Mouse (Mus musculus): ENCODE measurements around the gene Cldn10. TPM values are rescaled to one million over a fixed set of nuclear protein-coding genes. Genes with fewer than 3 reads are reported as not detected.

Cldn10 gene
- 1.3 and 2.6 TPM in 2 replicates for polyA plus RNA-seq (2011; ENCODE audit: insufficient read depth, insufficient read length, low replicate concordance, missing spikeins)

DNA sequence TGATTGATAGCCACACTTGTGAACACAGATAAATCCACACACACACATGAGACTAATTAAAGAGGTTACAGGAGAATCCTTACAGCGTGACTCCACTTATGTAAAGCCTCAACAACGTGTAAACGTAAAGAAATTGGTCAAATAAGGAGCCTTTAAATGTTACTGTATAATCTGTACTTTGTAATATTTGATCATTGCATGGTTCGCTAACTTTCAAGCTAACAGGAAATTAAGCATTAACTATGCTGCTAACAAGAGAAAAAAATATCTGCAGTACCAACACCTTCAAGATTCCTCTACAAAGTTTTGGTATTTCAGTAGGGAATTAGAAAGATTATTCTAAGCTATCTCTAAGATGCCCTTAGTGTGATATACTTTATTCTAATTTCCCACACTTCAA, at the start of gene Cldn10:
Cldn10 (plus strand) TSS at position 288 of the 400 bp plus-strand sequence.
- TF ChIP-seq CTCF (IDR thresholded peaks at IDR 0.05; ENCODE audit: control insufficient read depth, insufficient read depth, low read length) (no peak), POLR2A (IDR thresholded peaks at IDR 0.05; ENCODE audit: borderline replicate concordance, control insufficient read depth, low read depth, low read length) (no peak)
- no peaks in the 10 kb centered on the region; the same call in 1 of the 2 replicates for H3K4me1 ChIP-seq (ENCODE audit: control insufficient read depth, insufficient read depth, low read length)
- H3K4me3 ChIP-seq (replicated peaks; ENCODE audit: control insufficient read depth, low read depth, low read length), result no peak within 1 kb of the TSS
- no peak within 1 kb of the TSS for H3K27ac ChIP-seq (ENCODE audit: control insufficient read depth, insufficient read depth, low read depth, low read length, poor library complexity)
- 73% methylated on average over 4 of the region's 4 CpGs for WGBS

DNA sequence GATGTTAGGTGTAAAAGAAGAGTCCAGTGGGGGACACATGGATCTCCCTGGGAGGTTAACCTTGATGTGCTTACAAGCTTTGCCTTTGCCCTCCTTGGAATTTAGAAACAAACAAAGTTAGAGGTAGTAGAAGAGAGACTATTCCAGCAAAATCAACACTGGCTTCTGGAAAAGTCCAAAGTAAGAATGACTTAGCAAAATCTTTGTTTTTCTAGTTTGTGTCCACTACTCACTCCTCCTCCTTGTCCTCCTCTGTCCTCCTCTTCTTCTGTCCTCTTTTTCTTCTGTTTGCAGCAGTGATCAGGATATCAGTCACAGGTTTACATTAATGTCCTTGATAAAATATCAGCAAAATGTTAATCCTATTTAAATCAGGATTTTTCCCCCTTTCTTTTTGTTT, 45.9 kb upstream of the Cldn10 start:
- Histone ChIP-seq H3K27ac (ENCODE audit: control insufficient read depth, insufficient read depth, low read depth, low read length, poor library complexity) (no peak overlapping the region), H3K4me3 (replicated peaks; ENCODE audit: control insufficient read depth, low read depth, low read length) (no peak overlapping the region), H3K4me1 (ENCODE audit: control insufficient read depth, insufficient read depth, low read length) (no peaks in the 10 kb centered on the region; the same call in 1 of the 2 replicates)
- TF ChIP-seq CTCF (IDR thresholded peaks at IDR 0.05; ENCODE audit: control insufficient read depth, insufficient read depth, low read length), result no peak
- TF ChIP-seq POLR2A (IDR thresholded peaks at IDR 0.05; ENCODE audit: borderline replicate concordance, control insufficient read depth, low read depth, low read length), result no peak

DNA sequence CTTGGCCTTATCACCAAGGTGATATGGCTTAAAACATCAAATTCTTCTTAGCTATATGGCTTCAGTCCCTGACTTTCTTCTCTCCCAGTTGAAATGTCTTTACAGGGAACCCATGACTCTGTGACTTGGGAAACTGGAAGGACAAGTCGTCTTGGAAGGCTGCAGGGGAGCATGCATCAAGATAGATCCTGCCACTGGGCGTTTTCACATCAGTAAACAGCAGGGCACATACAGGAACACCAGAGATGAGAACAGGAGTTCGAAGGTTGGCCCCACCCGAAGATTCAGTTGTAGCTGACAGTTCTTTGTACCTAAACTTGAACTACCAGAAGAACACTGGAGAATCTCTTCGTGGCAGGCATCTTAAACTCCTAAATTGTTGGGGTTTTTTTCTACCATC, 44.8 kb upstream of the Cldn10 start:
- TF ChIP-seq CTCF (IDR thresholded peaks at IDR 0.05; ENCODE audit: control insufficient read depth, insufficient read depth, low read length), result no peak
- TF ChIP-seq POLR2A (IDR thresholded peaks at IDR 0.05; ENCODE audit: borderline replicate concordance, control insufficient read depth, low read depth, low read length), result no peak
- H3K4me3 ChIP-seq (replicated peaks; ENCODE audit: control insufficient read depth, low read depth, low read length), result no peak overlapping the region
- WGBS, result 70% methylated on average over 5 of the region's 5 CpGs

DNA sequence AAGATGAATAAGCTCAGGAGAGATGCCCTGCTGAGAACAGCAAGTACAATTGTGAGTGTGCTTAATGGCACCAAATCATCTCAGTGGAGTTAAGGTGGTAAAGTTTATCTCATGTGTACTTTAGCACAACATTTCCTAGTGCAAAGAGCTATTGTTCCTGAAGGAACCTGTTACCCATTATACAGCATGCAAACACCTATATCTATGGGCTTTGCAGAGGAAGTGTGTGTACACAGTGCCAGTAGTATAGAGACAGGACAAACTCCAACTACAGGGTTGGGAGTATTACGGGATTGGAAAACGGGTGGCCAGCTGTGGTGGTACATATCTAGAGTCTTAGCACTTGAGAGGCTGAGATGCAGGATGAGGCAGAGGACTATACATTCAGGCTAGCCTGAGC, 38.6 kb upstream of the Cldn10 start:
- Histone ChIP-seq H3K27ac (ENCODE audit: control insufficient read depth, insufficient read depth, low read depth, low read length, poor library complexity) (no peak overlapping the region), H3K4me3 (replicated peaks; ENCODE audit: control insufficient read depth, low read depth, low read length) (no peak overlapping the region), H3K4me1 (ENCODE audit: control insufficient read depth, insufficient read depth, low read length) (no peaks in the 10 kb centered on the region)
- no peak for TF ChIP-seq CTCF (IDR thresholded peaks at IDR 0.05; ENCODE audit: control insufficient read depth, insufficient read depth, low read length)
- no peak for TF ChIP-seq POLR2A (IDR thresholded peaks at IDR 0.05; ENCODE audit: borderline replicate concordance, control insufficient read depth, low read depth, low read length)
- 90% methylated on average over 2 of the region's 2 CpGs for WGBS

More for the DNA sequence above, 44.8 kb upstream of the Cldn10 start:
- Histone ChIP-seq H3K27ac (ENCODE audit: control insufficient read depth, insufficient read depth, low read depth, low read length, poor library complexity) (no peak overlapping the region), H3K4me1 (ENCODE audit: control insufficient read depth, insufficient read depth, low read length) (no peaks in the 10 kb centered on the region)

DNA sequence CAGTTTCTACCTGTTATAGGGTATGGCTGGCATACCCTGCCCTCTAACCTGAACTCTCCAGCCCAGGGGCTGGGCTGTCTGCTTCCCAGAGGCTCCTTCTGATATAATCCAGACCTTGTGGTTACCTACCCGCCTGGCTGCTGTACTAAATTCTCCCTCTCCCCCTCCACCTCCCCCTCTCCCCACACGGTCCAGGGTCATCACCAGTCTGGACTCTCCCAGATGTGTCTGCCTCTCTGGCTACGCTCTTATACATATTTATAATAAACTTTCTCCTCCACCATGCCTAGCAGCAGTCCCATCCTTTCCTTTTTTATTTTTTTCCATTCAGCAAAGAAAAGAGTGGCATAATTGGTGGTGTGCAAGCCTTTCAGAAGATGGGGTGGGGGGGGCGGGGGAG, 38.0 kb upstream of the Cldn10 start:
- H3K27ac ChIP-seq (ENCODE audit: control insufficient read depth, insufficient read depth, low read depth, low read length, poor library complexity), result no peak overlapping the region
- H3K4me3 ChIP-seq (replicated peaks; ENCODE audit: control insufficient read depth, low read depth, low read length), result no peak overlapping the region
- WGBS, result 62% methylated on average over 4 of the region's 4 CpGs
- H3K4me1 ChIP-seq (ENCODE audit: control insufficient read depth, insufficient read depth, low read length), result no peaks in the 10 kb centered on the region
- TF ChIP-seq CTCF (IDR thresholded peaks at IDR 0.05; ENCODE audit: control insufficient read depth, insufficient read depth, low read length), result no peak
- TF ChIP-seq POLR2A (IDR thresholded peaks at IDR 0.05; ENCODE audit: borderline replicate concordance, control insufficient read depth, low read depth, low read length), result no peak

DNA sequence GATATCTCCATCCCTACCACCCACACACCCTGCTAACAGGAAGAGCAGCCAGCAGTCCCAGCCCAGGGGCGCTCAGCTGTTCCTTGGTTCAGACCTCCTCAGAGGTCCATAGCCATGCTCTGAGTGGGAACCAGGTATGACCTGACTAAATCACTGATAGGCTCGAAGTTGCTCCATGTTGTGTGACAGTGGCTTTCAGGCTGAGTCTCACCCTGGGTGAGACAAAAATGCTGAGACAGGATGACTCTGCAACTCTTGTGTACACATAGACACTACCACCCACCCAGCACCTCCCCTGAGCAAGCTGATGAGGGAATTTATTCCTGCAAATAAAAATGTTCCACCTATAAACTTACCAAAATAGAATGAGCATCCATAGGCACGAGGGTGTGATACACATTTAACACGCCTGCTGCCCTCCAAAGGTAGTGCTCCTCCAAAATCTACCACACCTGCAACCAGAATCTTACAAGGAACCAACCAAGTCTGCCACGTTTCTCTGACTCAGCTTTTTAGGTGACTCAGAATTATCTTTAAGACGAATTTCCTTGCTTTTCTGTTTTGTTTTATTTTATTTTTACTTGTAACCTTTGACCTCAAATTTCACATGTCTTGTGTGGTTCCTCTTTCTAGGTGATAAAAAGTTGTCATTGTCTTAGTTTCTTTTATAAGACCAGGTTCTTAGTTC, 37.1 kb upstream of the Cldn10 start:
- 51% methylated on average over 6 of the region's 6 CpGs for WGBS
- Histone ChIP-seq H3K27ac (ENCODE audit: control insufficient read depth, insufficient read depth, low read depth, low read length, poor library complexity) (peak overlapping the region; percentile 33; the same call in 1 of the 2 replicates), H3K4me3 (replicated peaks; ENCODE audit: control insufficient read depth, low read depth, low read length) (no peak overlapping the region), H3K4me1 (ENCODE audit: control insufficient read depth, insufficient read depth, low read length) (no peaks in the 10 kb centered on the region)
- TF ChIP-seq CTCF (IDR thresholded peaks at IDR 0.05; ENCODE audit: control insufficient read depth, insufficient read depth, low read length) (no peak), POLR2A (IDR thresholded peaks at IDR 0.05; ENCODE audit: borderline replicate concordance, control insufficient read depth, low read depth, low read length) (no peak)

DNA sequence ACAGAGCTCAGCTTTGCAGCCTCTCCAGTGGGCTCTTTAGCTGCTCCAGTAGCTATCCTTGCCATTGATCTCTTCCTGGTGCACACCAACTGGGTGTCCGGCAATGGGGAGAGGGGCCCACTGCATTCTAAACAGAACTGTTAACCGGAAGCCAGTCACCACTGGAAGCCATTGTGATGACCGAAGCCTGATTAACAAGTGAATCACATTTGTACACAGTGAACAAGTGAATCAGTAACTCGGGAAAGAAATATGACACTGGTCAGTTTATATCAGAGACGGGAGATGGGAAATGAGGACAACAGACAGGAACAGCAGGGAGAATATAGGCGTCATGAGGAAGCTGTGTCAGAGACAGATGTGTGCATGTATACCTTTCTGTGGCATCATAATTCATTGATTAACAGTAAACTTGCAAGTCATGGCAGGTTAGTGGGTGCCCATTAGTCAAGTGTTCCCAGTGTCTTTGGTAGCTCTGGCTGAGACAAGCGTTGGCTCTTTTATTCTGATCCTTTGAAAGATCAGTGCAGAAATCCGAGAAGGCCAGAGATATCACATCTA, 36.4 kb upstream of the Cldn10 start:
- H3K27ac ChIP-seq (ENCODE audit: control insufficient read depth, insufficient read depth, low read depth, low read length, poor library complexity), result peak overlapping the region; percentile 33; the same call in 1 of the 2 replicates
- WGBS, result 82% methylated on average over 8 of the region's 8 CpGs
- H3K4me3 ChIP-seq (replicated peaks; ENCODE audit: control insufficient read depth, low read depth, low read length), result no peak overlapping the region
- no peak for TF ChIP-seq POLR2A (IDR thresholded peaks at IDR 0.05; ENCODE audit: borderline replicate concordance, control insufficient read depth, low read depth, low read length)
- no peak for TF ChIP-seq CTCF (IDR thresholded peaks at IDR 0.05; ENCODE audit: control insufficient read depth, insufficient read depth, low read length)
- H3K4me1 ChIP-seq (ENCODE audit: control insufficient read depth, insufficient read depth, low read length), result no peaks in the 10 kb centered on the region

DNA sequence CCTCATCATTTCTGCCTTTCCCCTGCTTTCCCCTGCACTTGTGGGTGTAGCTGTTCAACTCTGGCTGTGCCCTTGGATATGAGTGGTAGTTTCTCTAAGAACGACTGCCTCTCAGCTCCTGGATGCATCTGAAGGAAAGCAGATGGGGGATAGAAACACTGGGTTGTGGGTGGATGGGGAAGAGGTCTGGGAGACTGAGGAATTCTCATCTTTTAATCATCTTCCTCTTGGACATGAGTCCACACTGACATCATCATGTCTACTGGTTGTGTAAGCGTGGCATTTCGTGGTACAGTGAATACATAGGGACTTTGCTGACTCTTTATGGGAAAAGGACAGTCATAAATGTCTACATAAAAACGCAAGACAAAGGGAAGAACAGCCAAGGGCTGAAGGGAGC, 31.7 kb upstream of the Cldn10 start:
- no peak overlapping the region for H3K4me3 ChIP-seq (replicated peaks; ENCODE audit: control insufficient read depth, low read depth, low read length)
- WGBS, result 72% methylated on average over 4 of the region's 4 CpGs
- TF ChIP-seq POLR2A (IDR thresholded peaks at IDR 0.05; ENCODE audit: borderline replicate concordance, control insufficient read depth, low read depth, low read length) (no peak), CTCF (IDR thresholded peaks at IDR 0.05; ENCODE audit: control insufficient read depth, insufficient read depth, low read length) (no peak)
- H3K27ac ChIP-seq (ENCODE audit: control insufficient read depth, insufficient read depth, low read depth, low read length, poor library complexity), result no peak overlapping the region
- no peaks in the 10 kb centered on the region for H3K4me1 ChIP-seq (ENCODE audit: control insufficient read depth, insufficient read depth, low read length)
